Mouse (Mus musculus): ENCODE results near the gene Gcgr.

DNA sequence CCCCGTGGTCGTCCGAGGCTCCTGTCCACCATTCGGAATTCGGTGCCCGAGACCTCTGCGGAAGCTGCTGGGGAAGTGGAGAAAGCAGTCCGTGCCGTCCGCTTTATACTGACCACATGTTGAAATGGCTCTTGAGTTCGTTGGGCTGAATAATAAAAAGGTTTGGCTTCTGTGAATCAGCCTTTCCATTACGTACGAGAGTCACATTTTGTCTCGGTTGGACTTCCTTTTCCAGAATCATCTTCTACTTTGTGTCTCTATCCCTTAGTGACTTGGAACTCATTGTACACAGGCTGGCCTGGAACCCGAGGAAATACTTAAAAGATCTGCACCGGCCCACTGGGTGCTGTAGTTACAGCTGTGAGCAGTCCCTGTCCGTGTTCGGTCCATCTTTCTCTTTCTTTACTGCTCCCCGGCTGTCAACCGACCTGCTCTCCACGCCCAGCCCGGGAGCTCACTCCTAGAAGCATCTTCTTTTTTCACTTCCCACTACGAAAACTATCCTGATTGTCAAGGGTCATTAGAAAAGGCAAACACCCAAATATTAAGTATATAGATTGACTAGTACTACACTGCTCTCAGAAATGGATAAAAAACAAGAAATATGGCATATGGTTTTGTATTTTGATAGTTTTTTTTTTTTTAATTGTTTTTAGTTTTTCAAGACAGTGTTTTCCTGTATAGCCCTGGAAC is 43.2 kb downstream of the Gcgr start:
- no peak for TF ChIP-seq MEF2A (IDR thresholded peaks at IDR 0.05; ENCODE audit: borderline replicate concordance, low read depth, low read length)
- no peak for TF ChIP-seq SMC3 (IDR thresholded peaks at IDR 0.05; ENCODE audit: low read depth, low read length)
- TF ChIP-seq USF2 (conservative IDR thresholded peaks at IDR 0.05; ENCODE audit: low read depth, low read length): no peak
- TF ChIP-seq ZNF384 (IDR thresholded peaks at IDR 0.05; ENCODE audit: low read depth, low read length): peak; percentile 34; the same call in 1 of the 2 replicates
- no peak; the same call in 1 of the 2 replicates for TF ChIP-seq POLR2A (IDR thresholded peaks at IDR 0.05; ENCODE audit: low read depth, low read length)
- no peak for TF ChIP-seq CTCF (conservative IDR thresholded peaks at IDR 0.05 in 1 of 2, IDR thresholded peaks at IDR 0.05 in 1 of 2; ENCODE audit: low read depth in 2 of 2, low read length in 2 of 2)
